Mouse (Mus musculus): ENCODE measurements around the gene Zfp36l2.
"Not testable (repeated sequence)": the region's sequence is repeated elsewhere in the genome, so short reads cannot be mapped to it uniquely, and the experiment has no call there.

- not testable (repeated sequence) for TF ChIP-seq CEBPB (IDR thresholded peaks at IDR 0.05; ENCODE audit: insufficient read depth, poor library complexity, severe bottlenecking); POLR2A (IDR thresholded peaks at IDR 0.05; ENCODE audit: insufficient read length, low read depth); TCF3 (IDR thresholded peaks at IDR 0.05; ENCODE audit: insufficient read length, low read depth); MYOD1 (IDR thresholded peaks at IDR 0.05; ENCODE audit: control insufficient read depth in 1 of 3, insufficient read length in 2 of 3, low read depth in 2 of 3); MAX (IDR thresholded peaks at IDR 0.05; ENCODE audit: low read depth); USF1 (IDR thresholded peaks at IDR 0.05; ENCODE audit: low read depth); TCF12 (IDR thresholded peaks at IDR 0.05; ENCODE audit: insufficient read depth, poor library complexity, severe bottlenecking)
Observed at GRCm38 (mm10) chr17:84234785-84235184, 47.0 kb upstream of the Zfp36l2 start.

Measured in myocyte (in vitro differentiated cells).